Mouse (Mus musculus): ENCODE measurements around the gene Pmvk. TPM values are rescaled to one million over a fixed set of nuclear protein-coding genes. Genes with fewer than 3 reads are reported as not detected.

Pmvk gene
- total and polyA plus RNA-seq, 3 experiments: 53.6 to 75.7 TPM; not detected in 1

GRCm38 (mm10) chr3:89434532-89434931, 19.8 kb upstream of the Pmvk start:
- DNase-seq (ENCODE audit: low read depth, low spot score): no peak
- Histone ChIP-seq H3K9ac (ENCODE audit: control insufficient read depth, low read depth, low read length, poor library complexity, severe bottlenecking) (no peak overlapping the region), H3K4me1 (ENCODE audit: control insufficient read depth in 1 of 2, insufficient read depth in 2 of 2, low read length in 2 of 2) (peaks cover 6 to 16% of the 10 kb centered on the region in 2 experiments)

GRCm38 (mm10) chr3:89435041-89435440, 19.3 kb upstream of the Pmvk start:
- H3K9ac ChIP-seq (ENCODE audit: control insufficient read depth, low read depth, low read length, poor library complexity, severe bottlenecking): no peak overlapping the region
- H3K27me3 ChIP-seq (ENCODE audit: control insufficient read depth in 1 of 2, insufficient read depth in 2 of 2, low read length in 2 of 2): no peaks in the 10 kb centered on the region
- no peak for TF ChIP-seq NRF1 (IDR thresholded peaks at IDR 0.05; ENCODE audit: insufficient read depth, low read depth, low read length, poor library complexity, severe bottlenecking)
- peaks cover 0 to 17% of the 10 kb centered on the region in 2 experiments; a peak in 2 of 4 replicates for H3K36me3 ChIP-seq (ENCODE audit: control insufficient read depth in 1 of 2, insufficient read depth in 2 of 2, low read length in 2 of 2)
- no peak overlapping the region for H3K27ac ChIP-seq (ENCODE audit: control insufficient read depth, low read depth, low read length)
- H3K79me2 ChIP-seq (ENCODE audit: control insufficient read depth, insufficient read depth, low read length, poor library complexity): peaks cover 14% of the 10 kb centered on the region
- no peaks in the 10 kb centered on the region for H3K9me3 ChIP-seq (replicated peaks; ENCODE audit: insufficient read depth, low read length)
- DNase-seq (ENCODE audit: low read depth, low spot score): no peak
- H3K4me3 ChIP-seq (ENCODE audit: control insufficient read depth in 1 of 2, insufficient read depth in 1 of 2, low read depth in 2 of 2, low read length in 2 of 2): no peak overlapping the region
- H3K4me1 ChIP-seq (ENCODE audit: control insufficient read depth in 1 of 2, insufficient read depth in 2 of 2, low read length in 2 of 2): peaks cover 6 to 16% of the 10 kb centered on the region in 2 experiments

More at GRCm38 (mm10) chr3:89434532-89434931, 19.8 kb upstream of the Pmvk start:
- H3K4me3 ChIP-seq (ENCODE audit: control insufficient read depth in 1 of 2, insufficient read depth in 1 of 2, low read depth in 2 of 2, low read length in 2 of 2): no peak overlapping the region
- H3K79me2 ChIP-seq (ENCODE audit: control insufficient read depth, insufficient read depth, low read length, poor library complexity): peaks cover 14% of the 10 kb centered on the region
- TF ChIP-seq SMC3 (IDR thresholded peaks at IDR 0.05; ENCODE audit: low read depth, low read length): no peak
- TF ChIP-seq SIN3A (IDR thresholded peaks at IDR 0.05; ENCODE audit: low read length): no peak
- TF ChIP-seq ELF1 (IDR thresholded peaks at IDR 0.05; ENCODE audit: low read depth, low read length): no peak
- no peak for TF ChIP-seq USF2 (IDR thresholded peaks at IDR 0.05; ENCODE audit: borderline replicate concordance in 1 of 2, insufficient read depth in 1 of 2, low read depth in 1 of 2, low read length in 2 of 2)
- TF ChIP-seq EP300 (IDR thresholded peaks at IDR 0.05; ENCODE audit: low read depth in 1 of 2, low read length in 2 of 2): no peak
- TF ChIP-seq MAFK (IDR thresholded peaks at IDR 0.05; ENCODE audit: borderline replicate concordance, low read depth, low read length): no peak
- no peak for TF ChIP-seq GABPA (IDR thresholded peaks at IDR 0.05; ENCODE audit: low read depth, low read length)
- no peak overlapping the region for H3K27ac ChIP-seq (ENCODE audit: control insufficient read depth, low read depth, low read length)
- no peaks in the 10 kb centered on the region for H3K9me3 ChIP-seq (replicated peaks; ENCODE audit: insufficient read depth, low read length)
- H3K36me3 ChIP-seq (ENCODE audit: control insufficient read depth in 1 of 2, insufficient read depth in 2 of 2, low read length in 2 of 2): peaks cover 0 to 17% of the 10 kb centered on the region in 2 experiments; a peak in 2 of 4 replicates
- no peaks in the 10 kb centered on the region for H3K27me3 ChIP-seq (ENCODE audit: control insufficient read depth in 1 of 2, insufficient read depth in 2 of 2, low read length in 2 of 2)

GRCm38 (mm10) chr3:89436176-89437113, 17.9 kb upstream of the Pmvk start, which contains the start of gene Pbxip1:
Pbxip1 (plus strand) TSS chr3:89436706.
- Histone ChIP-seq H3K79me2 (ENCODE audit: control insufficient read depth, insufficient read depth, low read length, poor library complexity) (peaks cover 4% of the 10 kb centered on the region), H3K9ac (ENCODE audit: control insufficient read depth, low read depth, low read length, poor library complexity, severe bottlenecking) (peak within 1 kb of the TSS; percentile 67), H3K36me3 (ENCODE audit: control insufficient read depth in 1 of 2, insufficient read depth in 2 of 2, low read length in 2 of 2) (peaks cover 0 to 11% of the 10 kb centered on the region in 2 experiments; a peak in 2 of 4 replicates), H3K9me3 (replicated peaks; ENCODE audit: insufficient read depth, low read length) (no peaks in the 10 kb centered on the region), H3K27me3 (ENCODE audit: control insufficient read depth in 1 of 2, insufficient read depth in 2 of 2, low read length in 2 of 2) (no peaks in the 10 kb centered on the region), H3K27ac (ENCODE audit: control insufficient read depth, low read depth, low read length) (peak within 1 kb of the TSS; percentile 61), H3K4me1 (ENCODE audit: control insufficient read depth in 1 of 2, insufficient read depth in 2 of 2, low read length in 2 of 2) (peaks cover under 1 to 9% of the 10 kb centered on the region in 2 experiments; a peak in 3 of 4 replicates), H3K4me3 (ENCODE audit: control insufficient read depth in 1 of 2, insufficient read depth in 1 of 2, low read depth in 2 of 2, low read length in 2 of 2) (peak within 1 kb of the TSS; percentile 68 to 81)
- peak; percentile 91 for DNase-seq (ENCODE audit: low read depth, low spot score)
- TF ChIP-seq ZNF384 (IDR thresholded peaks at IDR 0.05; ENCODE audit: low read depth, low read length) (no peak), GATA1 (IDR thresholded peaks at IDR 0.05; ENCODE audit: low read depth, low read length) (no peak), POLR2AphosphoS2 (IDR thresholded peaks at IDR 0.05; ENCODE audit: low read length) (peak; percentile 67; the same call in 1 of the 2 replicates), JUND (IDR thresholded peaks at IDR 0.05; ENCODE audit: low read depth, low read length) (no peak), ETS1 (IDR thresholded peaks at IDR 0.05; ENCODE audit: low read depth, low read length) (no peak), MAZ (IDR thresholded peaks at IDR 0.05; ENCODE audit: low read depth, low read length) (peak; percentile 84; the same call in 1 of the 2 replicates), NELFE (IDR thresholded peaks at IDR 0.05; ENCODE audit: low read depth, low read length) (peak; percentile 78), NRF1 (IDR thresholded peaks at IDR 0.05; ENCODE audit: insufficient read depth, low read depth, low read length, poor library complexity, severe bottlenecking) (no peak), BHLHE40 (IDR thresholded peaks at IDR 0.05; ENCODE audit: borderline replicate concordance, low read depth, low read length) (0 out of 2 replicates have a peak, but pooled peaks have one; percentile 33), HCFC1 (IDR thresholded peaks at IDR 0.05; ENCODE audit: low read depth, low read length) (peak; percentile 71; the same call in 1 of the 2 replicates), POLR2A (IDR thresholded peaks at IDR 0.05; ENCODE audit: control insufficient read depth in 1 of 2, insufficient read depth in 1 of 2, low read depth in 1 of 2, low read length in 2 of 2, poor library complexity in 1 of 2) (peak in 1 of 2 experiments; percentile 82; a peak in 2 of 4 replicates), USF1 (IDR thresholded peaks at IDR 0.05; ENCODE audit: low read depth, low read length) (peak; percentile 99), TAL1 (IDR thresholded peaks at IDR 0.05; ENCODE audit: low read length) (no peak), ZC3H11A (IDR thresholded peaks at IDR 0.05; ENCODE audit: low read depth, low read length) (no peak), TBP (IDR thresholded peaks at IDR 0.05; ENCODE audit: low read depth, low read length) (peak; percentile 75; the same call in 1 of the 2 replicates), ELF1 (IDR thresholded peaks at IDR 0.05; ENCODE audit: low read depth, low read length) (peak; percentile 67), EP300 (IDR thresholded peaks at IDR 0.05; ENCODE audit: low read depth in 1 of 2, low read length in 2 of 2) (no peak)

All from MEL (cell line).